Mouse (Mus musculus): ENCODE data around the gene Tigd3.

DNA sequence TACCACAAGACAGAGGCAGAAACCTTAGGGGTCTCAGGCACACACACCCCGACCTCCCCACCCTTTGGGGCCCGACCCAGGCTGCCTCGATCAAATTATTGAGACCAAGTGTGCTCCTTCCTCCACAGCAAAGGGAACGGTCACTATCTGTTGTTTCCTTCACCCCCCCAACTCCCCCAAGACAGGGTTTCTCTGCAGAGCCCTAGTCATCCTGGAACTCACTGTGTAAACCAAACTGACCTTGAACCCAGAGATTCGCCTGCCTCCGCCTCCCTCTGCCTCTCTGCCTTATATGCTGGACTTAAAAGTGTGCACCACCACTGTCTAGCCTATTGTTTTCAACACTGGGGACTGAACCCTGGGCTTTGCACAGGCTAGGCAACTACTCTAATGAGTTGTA lies 22.3 kb downstream of the Tigd3 start:
- TF ChIP-seq POLR2A (IDR thresholded peaks at IDR 0.05; ENCODE audit: control insufficient read depth, extremely low read depth, insufficient read depth, low read length, poor library complexity) (no peak), CTCF (IDR thresholded peaks at IDR 0.05; ENCODE audit: borderline replicate concordance, control insufficient read depth, extremely low read depth, insufficient read depth, low read length, poor library complexity) (no peak)
